Mouse (Mus musculus) adrenal gland, adult 8-10 months (tissue): Measurements from ENCODE around the gene Unc45b. TPM values are rescaled to one million over a fixed set of nuclear protein-coding genes. Genes with fewer than 3 reads are reported as not detected.
A peak's percentile ranks its signal among the peaks of the same experiment; 100 is the strongest.
"Not testable (repeated sequence)": the region's sequence is repeated elsewhere in the genome, so short reads cannot be mapped to it uniquely, and the experiment has no call there.

Experiments used
- DNase-seq: peaks from one replicate; pipeline ENCODE4 v3.0.0; 2022
- total RNA-seq, 4 experiments: library from RNA; stranded (reverse); gene quantifications; 2 replicates each; pipeline ENCODE4 v1.2.4; 2022

Unc45b gene
- total RNA-seq, 4 experiments from 2014 or later: 6.1 to 9.6 (median 7.4) TPM

DNA sequence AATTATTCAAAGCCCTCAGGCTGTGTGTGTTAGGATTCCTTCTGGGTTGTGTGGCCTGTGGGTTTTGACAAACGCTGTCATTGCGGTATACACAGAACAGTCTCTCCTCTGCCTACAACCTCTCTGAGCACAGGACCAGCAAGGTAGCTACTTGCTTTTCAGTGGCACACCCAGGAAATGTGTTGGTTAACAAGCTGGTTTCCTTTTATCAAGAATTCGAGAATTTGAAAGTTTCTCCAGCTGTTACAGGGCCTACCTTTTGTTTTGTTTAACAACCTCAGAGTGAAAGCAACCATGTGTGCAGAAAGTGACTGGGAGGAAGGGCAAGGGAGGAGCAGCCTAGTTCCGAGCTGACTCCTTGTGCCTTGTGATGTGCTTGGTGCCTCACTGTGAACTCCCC, 37.1 kb downstream of the Unc45b start:
- no peak for DNase-seq

DNA sequence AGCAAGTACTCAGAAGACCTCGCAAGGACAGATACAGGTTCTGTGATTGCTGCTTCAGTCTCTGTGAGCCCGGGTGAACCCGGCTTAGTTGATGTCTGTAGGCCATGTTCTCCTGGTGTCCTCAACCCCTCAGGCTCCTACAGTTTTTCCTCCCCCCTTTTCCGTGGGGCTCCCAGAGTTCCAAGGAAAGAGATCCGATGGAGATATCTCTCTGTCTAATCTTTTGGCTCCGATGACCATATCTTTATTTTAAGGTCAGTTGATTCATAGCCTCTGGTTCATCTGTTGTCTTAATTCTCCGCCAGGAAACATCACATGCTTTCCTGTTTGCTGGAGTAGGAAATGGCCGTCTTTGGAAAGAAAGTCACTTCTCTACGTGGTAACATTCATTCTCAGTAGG, 38.7 kb downstream of the Unc45b start:
- DNase-seq: no peak

- peak; percentile 26 for DNase-seq
These were observed 40.6 kb downstream of the Unc45b start, which contains the start of gene Slfn5 for GRCm38 (mm10) chr11:82950736-82951481. Slfn5 (plus strand) TSS chr11:82951349.

DNA sequence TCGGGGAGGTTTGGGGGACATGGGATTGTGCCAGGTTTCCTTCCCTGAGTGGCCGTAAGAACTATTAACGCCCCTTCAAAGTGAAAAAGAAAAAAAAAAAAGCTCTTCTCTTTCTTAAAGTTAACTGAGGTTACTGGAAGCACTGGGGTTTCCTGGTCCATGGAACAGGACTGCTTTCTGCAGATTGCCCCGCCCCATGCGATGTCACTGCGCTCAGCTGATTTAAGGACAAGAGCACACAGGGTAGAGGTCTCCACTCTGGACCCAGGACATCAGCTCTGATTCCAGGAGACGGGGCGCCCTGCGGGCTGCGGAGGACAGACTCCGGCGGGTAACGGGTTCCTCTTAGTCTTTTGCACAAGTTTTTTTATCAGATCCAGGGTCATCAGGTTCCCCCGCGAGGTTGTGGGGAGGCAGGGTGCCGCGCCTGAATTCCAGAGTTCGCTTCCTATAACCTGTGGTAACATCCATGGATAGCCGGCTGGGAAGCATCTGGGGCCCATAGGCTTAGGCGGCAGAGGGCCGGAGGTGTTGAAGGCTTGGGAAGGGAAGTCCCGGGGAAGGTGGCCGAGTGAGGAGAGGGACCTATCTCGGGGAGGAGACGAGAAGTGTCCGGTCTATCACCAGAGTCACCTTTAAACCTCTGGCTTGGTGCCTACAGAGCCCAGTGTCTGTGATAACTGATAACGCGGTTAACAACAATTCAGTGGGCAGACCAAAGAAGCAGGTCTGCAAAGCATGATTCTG, 41.7 kb downstream of the Unc45b start:
- DNase-seq: peak; percentile 53

DNA sequence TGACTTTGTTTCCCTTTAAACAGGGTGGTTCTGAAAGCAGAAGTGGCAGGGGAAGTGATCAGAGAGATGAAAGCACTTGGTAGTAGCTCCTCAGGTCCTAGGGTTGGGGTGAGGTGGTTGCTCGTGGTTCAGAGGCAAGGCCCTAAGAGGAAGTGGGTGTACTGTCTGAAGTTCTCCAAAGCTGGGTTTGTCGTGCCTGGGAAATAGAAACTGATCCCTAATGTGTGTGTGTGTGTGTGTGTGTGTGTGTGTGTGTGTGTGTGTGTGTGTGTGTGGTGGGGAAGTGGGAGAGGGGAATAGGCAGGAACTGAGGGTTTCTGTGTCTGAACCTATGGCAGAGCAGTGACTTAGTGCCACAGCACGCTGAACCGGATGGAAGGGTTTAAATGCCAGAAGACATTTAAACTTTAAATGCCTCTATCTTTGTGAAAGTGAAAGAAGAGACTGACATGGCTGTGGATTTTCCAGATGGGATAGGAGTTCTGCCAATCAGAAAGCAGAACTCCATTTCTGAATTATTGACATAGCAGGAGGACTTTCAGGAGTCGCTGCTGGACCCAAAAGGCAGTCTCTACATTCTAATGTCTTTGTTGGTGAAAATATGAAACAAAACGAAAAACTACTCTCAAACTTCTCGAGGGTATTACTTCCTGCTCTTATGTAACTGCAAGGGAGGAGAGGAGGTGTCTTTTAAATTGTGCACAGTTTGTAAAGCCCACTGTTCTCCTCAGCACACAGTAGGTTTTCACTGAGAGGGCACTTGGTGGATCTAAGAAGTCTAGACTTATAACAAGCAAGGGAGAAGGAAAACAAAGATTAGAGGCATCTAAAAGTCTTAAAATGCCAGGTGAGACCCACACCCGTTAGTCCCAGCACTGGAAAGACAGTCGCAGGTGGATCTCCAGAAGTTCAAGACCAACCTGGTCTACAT, 42.5 kb downstream of the Unc45b start:
- DNase-seq: no peak

- DNase-seq: no peak
These were observed 44.3 kb downstream of the Unc45b start for GRCm38 (mm10) chr11:82954631-82955030.

GRCm38 (mm10) chr11:82956925-82957324, 46.6 kb downstream of the Unc45b start:
- DNase-seq: no peak

- DNase-seq: no peak
These were observed 49.3 kb downstream of the Unc45b start for GRCm38 (mm10) chr11:82959613-82960012.

DNA sequence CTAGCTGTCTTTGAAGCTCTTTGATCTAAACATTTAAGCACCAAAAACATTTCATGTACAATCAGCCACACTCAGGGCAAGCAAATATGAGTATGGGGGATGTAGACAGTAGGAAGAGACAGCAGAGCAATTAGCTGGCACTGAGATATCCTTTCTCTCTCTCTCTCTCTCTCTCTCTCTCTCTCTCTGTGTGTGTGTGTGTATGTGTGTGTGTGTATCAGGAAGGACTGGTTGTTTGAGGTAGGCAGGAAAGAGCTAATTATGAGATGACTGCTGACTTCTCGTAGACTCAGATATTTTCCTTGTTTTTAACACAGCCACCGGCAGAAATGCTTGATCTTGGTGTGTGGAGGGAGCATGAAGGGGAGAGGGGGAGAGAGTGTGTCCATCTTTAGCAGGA, 51.4 kb downstream of the Unc45b start:
- no peak for DNase-seq

GRCm38 (mm10) chr11:82962215-82962614, 51.9 kb downstream of the Unc45b start:
- no peak for DNase-seq

GRCm38 (mm10) chr11:82970712-82971589, 60.6 kb downstream of the Unc45b start:
- no peak for DNase-seq

DNA sequence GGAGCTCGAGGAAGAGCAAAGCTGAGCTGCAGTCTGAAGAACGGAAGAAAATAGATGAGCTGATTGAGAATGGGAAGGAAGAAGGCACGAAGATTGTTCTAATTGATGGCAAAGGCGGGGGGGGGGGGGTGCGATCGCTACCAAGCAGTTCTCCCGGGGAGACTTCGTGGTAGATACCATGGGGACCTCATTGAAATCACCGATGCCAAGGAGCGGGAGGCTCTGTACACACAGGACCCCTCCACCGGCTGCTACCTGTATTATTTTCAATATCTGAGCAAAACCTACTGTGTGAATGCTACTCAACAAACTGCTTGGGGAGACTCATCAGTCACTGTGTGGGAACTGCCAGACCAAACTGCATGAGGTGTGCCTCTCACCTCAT, 61.2 kb downstream of the Unc45b start:
- no peak for DNase-seq

DNA sequence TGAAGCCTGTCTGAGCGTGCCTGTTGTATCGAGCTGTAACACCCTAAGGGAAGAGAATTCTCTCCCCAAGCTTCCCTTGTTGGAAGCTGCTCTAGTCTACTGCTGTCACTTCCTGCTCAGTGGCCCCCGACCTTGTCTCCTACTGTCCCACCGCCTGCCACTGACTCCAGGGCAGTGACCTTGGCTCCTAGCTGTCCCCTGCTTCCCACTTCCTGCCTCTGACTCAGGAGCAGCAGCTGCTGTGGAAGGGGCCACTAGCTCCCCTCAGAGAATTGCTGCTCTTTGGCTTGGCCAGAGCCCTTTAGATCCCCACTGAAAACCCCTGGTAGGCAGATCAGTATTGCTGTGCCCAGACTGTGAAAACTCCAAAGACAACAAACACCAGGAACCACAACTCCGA, 63.6 kb downstream of the Unc45b start:
- no peak for DNase-seq

GRCm38 (mm10) chr11:82982409-82982808, 72.1 kb downstream of the Unc45b start:
- DNase-seq: not testable (repeated sequence)

DNA sequence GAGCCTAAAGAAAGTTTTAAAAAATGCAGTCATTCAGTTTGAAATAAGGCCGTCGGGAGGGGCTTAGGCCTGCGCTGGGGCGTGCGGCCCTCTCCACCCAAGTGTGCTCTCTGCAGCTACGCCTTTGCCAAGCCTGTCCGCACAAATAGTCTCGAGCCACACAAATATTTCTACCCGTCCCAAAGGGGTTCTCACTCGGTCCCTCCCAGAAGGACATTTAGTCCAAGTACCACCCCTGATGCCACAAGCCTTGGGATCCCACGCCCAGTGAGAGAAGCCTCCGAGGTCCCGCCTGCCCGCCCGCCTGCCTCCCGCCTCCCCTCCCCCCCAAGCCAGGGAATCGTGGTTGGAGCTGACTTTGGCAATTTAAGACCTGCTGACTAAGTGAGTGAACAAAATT, 72.8 kb downstream of the Unc45b start:
- DNase-seq: no peak

GRCm38 (mm10) chr11:82987621-82988020, 77.3 kb downstream of the Unc45b start:
- DNase-seq: no peak

GRCm38 (mm10) chr11:82989357-82989756, 79.0 kb downstream of the Unc45b start:
- DNase-seq: no peak

DNA sequence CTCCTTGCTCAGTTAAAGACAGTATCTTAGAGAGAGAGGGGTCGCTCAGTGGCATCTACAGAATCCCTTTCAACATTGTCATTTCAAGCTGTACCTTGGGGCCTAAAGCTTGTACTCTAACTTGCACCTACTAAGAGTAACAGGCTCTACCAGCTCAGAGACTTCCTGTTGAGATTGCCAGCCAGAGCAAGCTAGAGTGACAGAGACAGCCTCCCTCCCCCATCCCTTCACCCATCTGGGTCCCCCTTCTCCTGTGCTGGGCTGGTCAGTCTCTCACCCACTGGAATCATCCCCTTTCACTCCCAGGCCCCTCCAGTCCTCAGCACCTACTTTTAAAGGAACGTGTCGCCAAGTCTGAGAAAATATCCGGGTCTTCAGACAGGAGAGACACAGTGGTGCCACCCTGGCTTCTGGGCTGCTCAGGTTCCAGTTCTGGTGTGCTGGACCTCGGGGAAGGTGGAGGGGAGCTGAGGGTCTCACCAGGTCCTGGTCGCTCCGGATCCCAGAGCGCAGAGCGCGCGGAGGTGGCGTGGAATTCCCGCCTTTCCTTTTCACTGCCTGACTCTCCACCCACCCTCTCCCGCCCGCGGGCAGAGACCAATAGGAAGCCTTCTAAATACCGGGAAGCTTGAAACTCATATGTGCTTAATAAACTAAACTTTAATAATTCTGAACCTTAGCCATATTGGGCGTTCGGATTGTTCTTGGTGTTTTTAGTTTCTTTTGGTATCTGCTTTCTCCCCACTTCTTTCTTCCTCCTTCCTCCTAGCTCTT, 80.4 kb downstream of the Unc45b start:
- not testable (repeated sequence) for DNase-seq

GRCm38 (mm10) chr11:82991469-82992166, 81.3 kb downstream of the Unc45b start, which contains the start of gene Slfn9:
Slfn9 (minus strand) TSS chr11:82991830.
- peak; percentile 81 for DNase-seq
